Mouse (Mus musculus) limb, embryonic 10.5 days (tissue): ENCODE measurements around the gene Rrp9. TPM values are rescaled to one million over a fixed set of nuclear protein-coding genes. Genes with fewer than 3 reads are reported as not detected.
A peak's percentile ranks its signal among the peaks of the same experiment; 100 is the strongest.

Source experiments
- DNase-seq: peaks from one replicate; pipeline ENCODE4 v3.0.0-alpha.2; 2017; ENCODE audit warnings: low spot score
- H3K27ac ChIP-seq: fragments of 300-500 bp; sonication (generic); 2 replicates; pipeline ENCODE4 v1.5.1; 2016; ENCODE audit warnings: mild to moderate bottlenecking
- H3K27me3 ChIP-seq: fragments of 300-500 bp; sonication (generic); 2 replicates; pipeline ENCODE4 v1.6.1; 2016; ENCODE audit warnings: low read depth, mild to moderate bottlenecking; ENCODE audit not compliant: poor library complexity, severe bottlenecking
- H3K36me3 ChIP-seq: fragments of 300-500 bp; sonication (generic); 2 replicates; pipeline ENCODE4 v1.6.1; 2016; ENCODE audit warnings: mild to moderate bottlenecking, moderate library complexity
- H3K4me1 ChIP-seq: fragments of 300-500 bp; sonication (generic); 2 replicates; pipeline ENCODE4 v1.6.1; 2016
- H3K4me3 ChIP-seq: fragments of 300-500 bp; sonication (generic); 2 replicates; pipeline ENCODE4 v1.5.1; 2016; ENCODE audit warnings: mild to moderate bottlenecking, moderate library complexity
- H3K9me3 ChIP-seq: fragments of 300-500 bp; sonication (generic); replicated peaks from 2 replicates; pipeline ENCODE4 v1.6.1; 2016; ENCODE audit warnings: mild to moderate bottlenecking
- WGBS: fragments of 180-500 bp; shearing (Covaris S2); methylation state at CpG from one replicate; pipeline ENCODE4 v1.1.7; 2016; 5-methylcytosine and 5-hydroxymethylcytosine counted together
- polyA plus RNA-seq: library from polyadenylated mRNA; unstranded; fragments of >200 nt; fragmentation: Nextera tagmentation; extraction: Ambion mirVana; gene quantifications from 2 replicates; pipeline ENCODE4 v1.2.1, GENCODE M21; 2016

Rrp9 gene
- polyA plus RNA-seq, 1 experiment from 2014 or later: 81.6 TPM

GRCm38 (mm10) chr9:106460401-106461025, 15.2 kb upstream of the Rrp9 start:
- H3K36me3 ChIP-seq: peaks cover 95% of the 10 kb centered on the region
- no peak for DNase-seq
- H3K27me3 ChIP-seq: peaks cover 18% of the 10 kb centered on the region
- no peaks in the 10 kb centered on the region for H3K9me3 ChIP-seq
- H3K4me1 ChIP-seq: peaks cover 84% of the 10 kb centered on the region
- H3K27ac ChIP-seq: peak overlapping the region; percentile 1; the same call in 1 of the 2 replicates
- H3K4me3 ChIP-seq: no peak overlapping the region
- 80% methylated on average over 18 of the region's 18 CpGs for WGBS

GRCm38 (mm10) chr9:106461026-106461415, 14.7 kb upstream of the Rrp9 start:
- 0 out of 2 replicates have a peak overlapping the region, but pooled peaks have one; percentile 1 for H3K27ac ChIP-seq
- H3K4me3 ChIP-seq: no peak overlapping the region
- no peak for DNase-seq
- WGBS: 93% methylated on average over 9 of the region's 9 CpGs
- H3K9me3 ChIP-seq: no peaks in the 10 kb centered on the region
- H3K27me3 ChIP-seq: peaks cover 23% of the 10 kb centered on the region
- H3K4me1 ChIP-seq: peaks cover 84% of the 10 kb centered on the region
- peaks cover 96% of the 10 kb centered on the region for H3K36me3 ChIP-seq

GRCm38 (mm10) chr9:106461641-106462429, 13.9 kb upstream of the Rrp9 start:
- Histone ChIP-seq H3K36me3 (peaks cover 88% of the 10 kb centered on the region), H3K27me3 (peaks cover 25% of the 10 kb centered on the region), H3K4me1 (peaks cover 77% of the 10 kb centered on the region), H3K27ac (no peak overlapping the region), H3K4me3 (no peak overlapping the region; the same call in 1 of the 2 replicates), H3K9me3 (no peaks in the 10 kb centered on the region)
- DNase-seq: no peak
- WGBS: 90% methylated on average over 16 of the region's 16 CpGs

- peaks cover 71% of the 10 kb centered on the region for H3K4me1 ChIP-seq
Measured at GRCm38 (mm10) chr9:106462430-106462800, 13.3 kb upstream of the Rrp9 start.

GRCm38 (mm10) chr9:106463122-106464063, 12.4 kb upstream of the Rrp9 start:
- 87% methylated on average over 21 of the region's 21 CpGs for WGBS
- no peaks in the 10 kb centered on the region for H3K9me3 ChIP-seq
- no peak for DNase-seq
- H3K27ac ChIP-seq: no peak overlapping the region
- H3K4me3 ChIP-seq: no peak overlapping the region
- peaks cover 61% of the 10 kb centered on the region for H3K4me1 ChIP-seq
- peaks cover 72% of the 10 kb centered on the region for H3K36me3 ChIP-seq
- peaks cover 25% of the 10 kb centered on the region for H3K27me3 ChIP-seq

More at GRCm38 (mm10) chr9:106462430-106462800, 13.3 kb upstream of the Rrp9 start:
- no peak for DNase-seq
- Histone ChIP-seq H3K27me3 (peaks cover 25% of the 10 kb centered on the region), H3K36me3 (peaks cover 82% of the 10 kb centered on the region), H3K9me3 (no peaks in the 10 kb centered on the region), H3K4me3 (no peak overlapping the region; the same call in 1 of the 2 replicates), H3K27ac (no peak overlapping the region)
- 95% methylated on average over 12 of the region's 12 CpGs for WGBS

DNA sequence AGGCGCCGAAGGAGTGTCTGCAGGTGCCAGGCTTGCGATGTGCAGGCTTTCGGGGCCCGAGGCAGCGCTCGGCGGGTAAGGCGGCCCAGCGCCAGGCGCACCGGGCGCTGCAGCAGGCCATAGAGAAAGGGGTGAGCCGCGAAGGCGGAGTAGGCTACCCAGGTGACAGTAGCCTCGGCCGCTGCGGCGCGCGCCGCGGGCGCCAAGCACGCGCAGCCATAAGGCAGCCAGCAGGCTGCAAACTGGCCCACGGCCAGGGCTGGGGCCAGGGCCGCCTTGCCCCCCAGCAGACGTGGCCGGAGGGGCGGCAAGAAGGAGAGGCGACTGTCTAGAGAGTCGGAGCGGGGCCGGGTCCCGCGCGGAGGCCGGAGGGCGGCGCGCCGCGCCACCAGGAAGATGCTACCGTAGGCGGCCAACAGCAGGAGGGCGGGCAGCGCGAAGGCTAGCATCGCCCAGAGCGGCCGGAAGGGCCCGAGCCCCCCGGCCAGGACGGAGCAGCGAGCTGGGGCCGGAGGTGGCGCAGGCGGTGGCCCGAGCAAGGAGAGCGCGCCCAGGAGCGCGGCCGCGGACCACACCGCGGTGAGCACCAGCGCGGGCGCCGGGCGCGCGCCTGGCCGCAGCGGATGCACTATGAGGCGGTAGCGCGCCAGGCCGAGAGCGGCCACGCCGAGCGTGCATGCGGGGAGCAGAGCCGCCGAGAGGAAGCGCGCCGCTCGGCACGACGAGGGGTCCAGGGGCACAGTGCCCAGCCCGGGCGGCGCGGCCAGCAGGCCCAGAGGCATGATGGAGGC, 10.8 kb upstream of the Rrp9 start:
- 1% methylated on average over 99 of the region's 99 CpGs for WGBS
- peak overlapping the region; percentile 68 for H3K4me3 ChIP-seq
- no peaks in the 10 kb centered on the region for H3K9me3 ChIP-seq
- peak; percentile 81 for DNase-seq
- peaks cover 25% of the 10 kb centered on the region for H3K27me3 ChIP-seq
- H3K36me3 ChIP-seq: peaks cover 57% of the 10 kb centered on the region
- peak overlapping the region; percentile 88 for H3K27ac ChIP-seq
- H3K4me1 ChIP-seq: peaks cover 51% of the 10 kb centered on the region

DNA sequence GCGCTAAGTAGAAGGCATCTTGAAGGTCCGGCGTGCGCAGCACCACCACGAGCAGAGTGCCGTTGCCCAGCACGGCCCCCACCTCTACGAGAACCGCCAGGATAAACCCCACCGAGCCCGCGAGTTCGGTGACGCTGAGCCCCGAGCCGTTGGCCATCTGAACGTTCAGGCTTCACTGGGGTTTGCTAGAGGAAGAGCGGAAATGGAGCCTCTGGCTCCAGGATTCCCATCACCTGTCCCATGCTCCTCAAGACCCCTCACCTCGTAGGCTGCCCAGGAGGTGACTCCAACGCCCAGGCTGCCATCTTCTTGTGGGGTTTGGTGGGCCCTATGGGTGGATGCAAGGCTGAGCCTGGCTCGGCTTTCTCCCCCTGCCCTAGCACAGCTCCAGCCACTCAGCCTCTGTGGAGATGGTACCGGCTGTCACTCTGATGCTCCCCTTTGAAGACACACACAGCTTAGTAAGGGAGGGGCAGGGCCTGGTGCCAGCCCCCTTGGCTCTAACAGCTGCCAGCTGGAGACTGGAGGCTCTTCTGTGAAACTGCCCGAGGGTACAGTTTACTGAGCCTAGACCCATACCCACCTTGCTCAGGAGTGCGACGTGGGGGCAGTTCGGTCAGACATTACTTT, 10.1 kb upstream of the Rrp9 start, which contains the start of gene Gpr62:
Gene Gpr62 (minus strand): TSS at position 368 of the 630 bp plus-strand sequence.
- 34% methylated on average over 26 of the region's 26 CpGs for WGBS
- Histone ChIP-seq H3K27me3 (peaks cover 25% of the 10 kb centered on the region), H3K36me3 (peaks cover 49% of the 10 kb centered on the region), H3K27ac (peak within 1 kb of the TSS; percentile 88), H3K9me3 (no peaks in the 10 kb centered on the region), H3K4me1 (peaks cover 43% of the 10 kb centered on the region), H3K4me3 (peak within 1 kb of the TSS; percentile 68)
- DNase-seq: no peak

- H3K36me3 ChIP-seq: peaks cover 39% of the 10 kb centered on the region
- WGBS: 91% methylated on average over 6 of the region's 6 CpGs
- H3K9me3 ChIP-seq: no peaks in the 10 kb centered on the region
- no peak overlapping the region for H3K27ac ChIP-seq
- H3K4me1 ChIP-seq: peaks cover 42% of the 10 kb centered on the region
- peaks cover 34% of the 10 kb centered on the region for H3K27me3 ChIP-seq
- H3K4me3 ChIP-seq: no peak overlapping the region
- DNase-seq: no peak
Measured at GRCm38 (mm10) chr9:106466721-106467120, 9.0 kb upstream of the Rrp9 start.

- Histone ChIP-seq H3K27me3 (peaks cover 34% of the 10 kb centered on the region), H3K4me3 (no peak overlapping the region), H3K27ac (no peak overlapping the region), H3K36me3 (peaks cover 29% of the 10 kb centered on the region), H3K9me3 (no peaks in the 10 kb centered on the region), H3K4me1 (peaks cover 48% of the 10 kb centered on the region)
- DNase-seq: no peak
- WGBS: 93% methylated on average over 7 of the region's 7 CpGs
Measured at GRCm38 (mm10) chr9:106467746-106468145, 8.0 kb upstream of the Rrp9 start.

- Histone ChIP-seq H3K36me3 (peaks cover 13% of the 10 kb centered on the region), H3K4me1 (peaks cover 46% of the 10 kb centered on the region), H3K9me3 (no peaks in the 10 kb centered on the region), H3K4me3 (no peak overlapping the region), H3K27ac (no peak overlapping the region), H3K27me3 (peaks cover 23% of the 10 kb centered on the region; the same call in 1 of the 2 replicates)
- 74% methylated on average over 6 of the region's 6 CpGs for whole genome bisulfite sequencing
- DNase-seq: no peak
Measured at GRCm38 (mm10) chr9:106469317-106469716, 6.4 kb upstream of the Rrp9 start.

DNA sequence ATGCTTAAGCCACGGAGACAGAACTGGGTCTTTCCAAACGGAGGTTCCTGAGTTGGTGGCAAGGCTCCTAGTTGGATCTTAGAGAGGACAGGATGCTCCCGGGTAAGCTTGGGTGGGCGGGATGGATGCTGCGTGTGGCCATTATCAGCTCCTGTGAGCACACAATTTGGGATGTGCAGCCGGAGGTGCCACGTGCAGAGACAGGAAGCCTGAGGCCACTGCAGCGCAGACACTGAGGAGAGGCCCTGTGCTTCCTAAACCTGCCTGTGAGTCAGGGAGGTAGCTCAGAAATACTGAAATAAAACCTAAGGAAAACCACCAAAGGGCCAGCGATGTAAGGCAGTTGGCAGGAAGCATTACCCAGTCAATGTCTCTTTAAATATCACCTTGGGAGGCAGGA, 6.0 kb upstream of the Rrp9 start:
- WGBS: 72% methylated on average over 9 of the region's 9 CpGs
- H3K9me3 ChIP-seq: no peaks in the 10 kb centered on the region
- no peak overlapping the region for H3K27ac ChIP-seq
- peaks cover 23% of the 10 kb centered on the region; the same call in 1 of the 2 replicates for H3K27me3 ChIP-seq
- H3K36me3 ChIP-seq: peaks cover 9% of the 10 kb centered on the region
- DNase-seq: no peak
- H3K4me3 ChIP-seq: no peak overlapping the region
- peaks cover 46% of the 10 kb centered on the region for H3K4me1 ChIP-seq
